Mouse (Mus musculus): ENCODE data around the gene Mphosph8.

Mphosph8 gene

GRCm38 (mm10) chr14:56667969-56668802 lies at the start of gene Mphosph8:
TSS of gene Mphosph8 (plus strand) at chr14:56668248.
- DNase-seq (ENCODE audit: low spot score in 2 of 2), result peak; percentile 100

GRCm38 (mm10) chr14:56620425-56620824 lies 47.6 kb upstream of the Mphosph8 start:
- DNase-seq (ENCODE audit: low spot score in 2 of 2), result no peak

- DNase-seq (ENCODE audit: low spot score in 2 of 2), result no peak
Measured at GRCm38 (mm10) chr14:56626202-56626601, 41.8 kb upstream of the Mphosph8 start.

DNA sequence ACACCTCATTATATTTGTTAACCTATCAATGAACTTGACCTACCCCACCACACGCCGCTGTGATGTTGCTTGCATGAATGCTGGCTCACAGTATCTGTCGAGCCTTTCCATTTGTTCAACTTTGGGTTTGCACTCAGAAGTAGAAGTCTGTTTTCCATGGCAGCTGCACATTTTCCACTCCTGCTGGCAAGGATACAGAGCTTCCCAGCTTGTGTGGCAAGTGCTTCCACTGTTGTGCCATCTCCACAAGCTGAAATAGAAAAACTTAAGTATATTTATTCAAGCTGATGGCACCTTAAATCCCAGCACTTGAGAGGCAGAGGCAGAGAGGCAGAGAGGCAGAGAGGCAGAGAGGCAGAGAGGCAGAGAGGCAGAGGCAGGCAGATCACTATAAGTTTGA lies 39.7 kb upstream of the Mphosph8 start:
- DNase-seq (ENCODE audit: low spot score in 2 of 2), result peak; percentile 16 to 67

DNA sequence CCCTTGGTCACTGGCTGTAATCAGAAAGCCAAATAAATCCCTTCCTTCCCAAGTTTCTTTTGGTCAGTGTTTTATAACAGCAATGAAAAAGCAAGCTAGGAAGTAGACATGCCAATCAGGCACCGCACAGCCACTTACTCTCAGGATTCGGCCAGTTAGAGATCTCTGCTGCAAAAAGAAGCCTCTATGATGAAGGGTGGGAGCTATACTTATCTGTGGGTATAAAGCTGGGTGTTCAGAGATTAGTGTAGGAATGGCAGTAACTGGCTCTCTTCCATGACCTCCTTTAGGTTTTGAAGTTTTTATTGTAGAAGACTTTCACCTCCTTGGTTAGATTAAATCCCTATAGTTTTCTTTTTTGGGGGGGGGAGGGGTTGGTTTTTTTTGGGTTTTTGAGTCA lies 36.9 kb upstream of the Mphosph8 start:
- no peak for DNase-seq (ENCODE audit: low spot score in 2 of 2)

- DNase-seq (ENCODE audit: low spot score in 2 of 2), result peak in 1 of 2 experiments; percentile 9
Measured at GRCm38 (mm10) chr14:56647206-56647605, 20.8 kb upstream of the Mphosph8 start.

GRCm38 (mm10) chr14:56649448-56649847 lies 18.6 kb upstream of the Mphosph8 start:
- DNase-seq (ENCODE audit: low spot score in 2 of 2), result no peak

DNA sequence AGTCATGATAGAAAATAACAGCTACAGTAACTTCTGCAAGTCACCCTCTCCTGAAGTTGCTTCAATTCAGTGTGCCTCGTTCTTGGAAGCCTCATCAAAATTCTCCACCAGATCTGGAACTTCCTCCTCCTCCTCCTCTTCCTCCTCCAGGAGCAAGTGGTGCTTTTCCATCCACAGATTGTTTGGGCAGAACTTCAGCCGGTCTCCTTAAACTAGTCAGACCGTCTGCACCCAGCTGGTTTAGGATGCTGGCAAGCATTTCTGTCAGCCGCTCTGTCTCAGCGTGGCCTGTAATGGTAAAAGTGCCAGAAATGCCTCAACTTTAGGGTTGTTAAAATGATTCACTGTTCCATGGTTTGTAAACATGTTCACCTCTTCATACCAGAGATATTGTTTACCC lies 2.4 kb upstream of the Mphosph8 start:
- peak; percentile 20 to 24 for DNase-seq (ENCODE audit: low spot score in 2 of 2)

DNA sequence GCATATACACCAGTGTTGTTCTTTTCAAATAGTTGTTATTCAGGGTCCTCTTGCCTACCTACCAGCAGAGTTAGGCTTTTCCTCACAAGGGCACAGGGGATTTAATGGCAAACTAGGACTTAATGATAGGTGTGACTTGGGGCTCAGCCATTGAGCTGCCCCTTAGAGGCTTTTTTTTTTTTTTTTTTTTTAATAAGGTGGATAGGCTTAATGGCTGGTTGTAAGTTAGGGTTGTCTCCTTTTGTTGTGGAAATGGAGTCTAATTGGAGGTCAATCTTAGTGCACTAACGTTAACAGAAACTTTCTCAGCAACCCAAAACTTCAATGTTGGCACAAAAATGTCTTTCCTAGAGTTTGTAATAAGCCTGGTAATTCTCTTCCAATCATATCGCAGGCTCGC lies 1.1 kb upstream of the Mphosph8 start:
- DNase-seq (ENCODE audit: low spot score in 2 of 2), result no peak

DNA sequence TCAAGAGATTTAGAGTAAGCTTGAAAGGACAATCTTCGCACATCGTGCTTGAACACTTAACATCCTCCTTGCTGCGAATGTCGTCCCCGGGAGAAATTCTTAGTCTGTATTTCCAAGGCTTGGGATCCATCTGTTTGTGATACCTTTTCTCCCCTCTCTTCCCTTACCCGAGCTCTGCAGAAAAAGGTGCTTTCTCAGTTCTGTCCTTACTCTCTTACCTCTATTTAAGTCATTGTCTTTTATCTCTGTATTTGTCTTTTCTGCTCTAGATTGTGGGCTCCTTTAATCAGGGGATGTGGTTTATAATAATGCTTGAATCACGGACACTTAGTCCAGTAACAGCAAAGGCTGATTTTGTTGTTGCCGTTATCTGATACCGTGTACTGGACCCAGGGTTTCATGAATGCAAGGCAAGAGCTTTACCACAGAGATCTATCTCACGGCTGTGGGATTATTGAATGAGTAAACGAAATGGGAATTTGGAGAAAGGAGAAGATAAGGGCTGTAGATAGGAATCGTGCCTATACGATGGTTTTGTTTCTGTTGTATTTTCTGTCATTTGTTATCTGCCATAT lies 1.1 kb downstream of the Mphosph8 start:
- DNase-seq (ENCODE audit: low spot score in 2 of 2), result no peak

DNA sequence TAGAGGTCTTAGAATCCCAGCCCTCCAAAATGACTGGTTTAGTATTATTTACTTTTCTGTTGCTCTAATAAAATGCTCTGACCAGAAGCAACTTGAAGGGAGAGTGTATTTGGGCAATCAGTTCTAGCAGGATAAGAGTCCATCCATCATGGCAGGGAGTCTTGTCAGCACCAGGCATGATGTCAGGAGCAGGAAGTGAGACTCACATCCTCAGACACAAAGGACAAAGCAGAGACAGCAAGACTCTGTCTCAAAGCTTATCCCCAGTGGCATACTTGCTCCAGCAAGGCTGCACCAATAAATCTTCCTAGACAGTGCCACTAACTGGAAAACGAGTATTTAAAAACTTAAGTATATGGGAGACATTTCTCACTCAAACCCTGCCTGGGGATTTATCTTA lies 17.4 kb downstream of the Mphosph8 start:
- DNase-seq (ENCODE audit: low spot score in 2 of 2), result no peak

DNA sequence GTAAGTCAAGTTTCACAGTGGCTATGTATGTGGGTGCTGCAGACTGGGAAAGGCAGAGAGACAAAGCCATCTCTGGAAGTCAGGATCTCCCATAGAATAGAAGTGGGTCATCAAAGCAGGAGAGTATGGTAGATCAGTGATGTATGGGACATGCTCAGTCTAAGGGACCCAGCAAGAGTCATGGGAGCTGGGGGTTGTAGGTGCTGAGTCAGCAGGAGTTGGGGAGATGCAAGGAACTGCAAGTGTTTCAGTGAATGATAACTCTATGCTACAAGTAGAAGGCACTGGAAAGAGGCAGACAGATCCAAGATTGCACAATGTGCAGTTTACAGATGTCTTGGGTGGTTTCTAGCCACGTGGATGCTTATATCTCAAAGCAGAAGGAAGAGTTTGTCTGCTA lies 21.1 kb downstream of the Mphosph8 start:
- DNase-seq (ENCODE audit: low spot score in 2 of 2), result no peak

GRCm38 (mm10) chr14:56689766-56690165 lies 21.7 kb downstream of the Mphosph8 start:
- no peak for DNase-seq (ENCODE audit: low spot score in 2 of 2)

GRCm38 (mm10) chr14:56695495-56695894 lies 27.4 kb downstream of the Mphosph8 start:
- no peak for DNase-seq (ENCODE audit: low spot score in 2 of 2)

- no peak for DNase-seq (ENCODE audit: low spot score in 2 of 2)
Measured at GRCm38 (mm10) chr14:56697836-56698235, 29.8 kb downstream of the Mphosph8 start.

- no peak for DNase-seq (ENCODE audit: low spot score in 2 of 2)
Measured at GRCm38 (mm10) chr14:56702644-56703043, 34.6 kb downstream of the Mphosph8 start.

DNA sequence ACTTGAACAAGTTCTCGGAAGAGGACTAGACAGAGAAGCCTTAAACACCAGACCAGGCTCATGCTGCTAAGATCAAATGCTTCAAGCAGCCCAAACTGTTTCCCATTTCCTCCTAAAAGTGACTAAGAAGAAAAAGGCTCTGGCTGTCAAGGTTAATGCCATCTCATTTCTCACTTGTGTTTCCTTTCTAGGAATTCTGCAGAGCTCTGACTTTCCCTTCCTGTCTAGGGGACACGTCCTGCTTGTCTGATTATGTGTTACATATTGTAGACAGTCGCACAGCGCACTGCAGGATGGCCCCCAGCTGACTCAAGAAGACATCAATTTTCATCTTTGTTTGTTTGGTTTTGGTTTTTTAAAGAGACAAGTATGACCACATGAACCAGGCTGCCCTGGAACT lies 37.6 kb downstream of the Mphosph8 start:
- DNase-seq (ENCODE audit: low spot score in 2 of 2), result no peak

DNA sequence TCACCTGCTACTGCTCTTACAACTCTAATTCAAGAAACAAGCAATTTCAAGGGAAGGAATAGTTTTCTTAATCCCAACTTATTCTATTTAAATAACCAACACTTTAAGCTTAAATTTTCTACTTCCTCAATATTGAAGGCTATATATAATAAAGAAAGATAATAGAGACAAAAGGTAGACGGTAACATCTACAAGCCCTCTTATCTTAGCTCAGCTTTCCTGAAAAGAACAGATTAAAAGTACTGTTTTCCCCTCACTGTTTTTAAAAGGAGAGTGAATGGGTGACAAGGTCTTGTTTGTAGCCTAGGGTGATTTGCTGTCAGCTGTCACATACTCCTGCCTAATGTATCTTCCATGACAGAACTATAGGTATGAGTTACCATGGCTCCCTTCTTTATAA lies 58.4 kb downstream of the Mphosph8 start:
- DNase-seq (ENCODE audit: low spot score in 2 of 2), result no peak

GRCm38 (mm10) chr14:56740175-56740574 lies 72.1 kb downstream of the Mphosph8 start:
- no peak for DNase-seq (ENCODE audit: low spot score in 2 of 2)

All from frontal cortex, postnatal 36 days (tissue).